Mouse (Mus musculus) left cerebral cortex, adult 2 months (tissue): ENCODE results near the gene Rbm33. TPM values are rescaled to one million over a fixed set of nuclear protein-coding genes. Genes with fewer than 3 reads are reported as not detected.

Experiments used
- DNase-seq, 2 experiments: peaks; one replicate each; pipeline ENCODE4 v3.0.0; 2021 to 2022; ENCODE audit warnings: low spot score in 2 of 2, mixed read lengths in 1 of 2; ENCODE audit errors: extremely low spot score in 1 of 2
- H3K27ac ChIP-seq: fragments of 200-600 bp; 2 replicates; pipeline ENCODE4 v1.8.1; 2022
- H3K4me3 ChIP-seq: fragments of 200-600 bp; 2 replicates; pipeline ENCODE4 v1.8.1; 2022
- CTCF ChIP-seq: fragments of 200-600 bp; IDR thresholded peaks from 2 replicates; pipeline ENCODE4 v1.8.1; 2022; ENCODE audit warnings: antibody characterized with exemption, mild to moderate bottlenecking, moderate library complexity
- intact Hi-C: fragments of 180-260 bp; cut with DNase I; formaldehyde crosslinking; loops from one replicate; pipeline ENCODE4 v1.15.1; 2025
- total RNA-seq, 2 experiments: library from RNA; stranded (reverse); gene quantifications; 2 replicates each; pipeline ENCODE4 v1.2.3; 2021

Rbm33 gene
- total RNA-seq, 2 experiments from 2014 or later = 72.1 to 75.2 TPM

DNA sequence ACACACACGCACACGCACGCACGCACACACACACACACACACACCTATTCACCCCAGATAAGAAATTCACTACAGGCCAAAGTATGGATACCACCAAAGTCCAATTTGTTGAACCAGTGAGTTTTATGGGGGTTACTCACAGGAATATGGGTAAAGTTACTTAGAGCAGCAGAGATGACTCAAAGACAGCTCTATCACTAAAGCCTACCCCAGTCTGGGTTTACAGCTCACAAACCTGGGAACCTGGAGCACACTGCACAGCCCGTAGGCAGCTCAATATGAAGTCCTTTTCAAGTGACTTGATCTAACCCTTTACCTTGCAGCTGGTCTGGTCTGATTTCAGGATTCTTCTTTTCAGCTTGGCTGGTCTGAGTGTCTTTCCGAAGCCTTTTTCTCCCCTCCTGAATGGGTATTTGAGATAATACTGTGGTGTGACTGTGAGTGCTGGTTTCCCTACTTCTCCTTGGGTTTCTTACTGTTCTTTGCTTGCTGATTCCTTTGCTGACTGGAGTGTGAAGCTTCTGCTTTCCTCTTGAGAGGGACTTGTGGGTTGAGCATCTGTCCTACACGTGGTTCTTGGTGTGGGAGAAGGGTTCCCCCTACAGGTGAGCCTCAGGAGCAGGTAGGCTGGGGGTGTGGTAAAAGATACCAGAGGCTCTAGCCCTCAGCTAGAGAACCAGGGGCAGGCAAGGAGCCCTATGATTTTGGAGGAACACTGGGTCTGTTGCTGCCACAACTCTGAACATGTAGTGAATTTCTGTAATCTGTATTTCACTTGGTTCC, 12.3 kb downstream of the Rbm33 start:
- Histone ChIP-seq H3K27ac (no peak overlapping the region), H3K4me3 (no peak overlapping the region)
- TF ChIP-seq CTCF = peak; percentile 39
- intact Hi-C loops = no loop called here
- DNase-seq = no peak

DNA sequence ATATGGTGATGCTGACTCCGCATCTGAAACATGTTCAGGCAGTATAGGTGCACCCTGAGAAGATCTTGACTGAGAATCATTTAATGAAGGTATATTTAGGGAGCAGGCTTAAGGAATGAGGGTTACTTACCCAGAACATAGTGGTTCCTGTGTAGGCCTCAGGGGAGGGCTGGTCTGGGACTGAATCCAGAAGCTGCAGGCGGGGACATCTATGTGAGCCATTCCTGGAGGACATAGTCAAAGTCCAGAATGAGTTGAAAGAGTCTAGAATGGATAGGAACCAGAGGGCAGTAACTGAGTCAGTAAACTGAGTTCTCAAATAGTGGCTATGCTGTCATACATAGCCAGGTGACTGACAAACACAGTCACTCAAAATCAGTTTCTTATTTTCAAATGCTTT, 16.8 kb downstream of the Rbm33 start:
- intact Hi-C loops = no loop called here
- TF ChIP-seq CTCF = no peak
- Histone ChIP-seq H3K27ac (no peak overlapping the region), H3K4me3 (no peak overlapping the region)
- DNase-seq = no peak

DNA sequence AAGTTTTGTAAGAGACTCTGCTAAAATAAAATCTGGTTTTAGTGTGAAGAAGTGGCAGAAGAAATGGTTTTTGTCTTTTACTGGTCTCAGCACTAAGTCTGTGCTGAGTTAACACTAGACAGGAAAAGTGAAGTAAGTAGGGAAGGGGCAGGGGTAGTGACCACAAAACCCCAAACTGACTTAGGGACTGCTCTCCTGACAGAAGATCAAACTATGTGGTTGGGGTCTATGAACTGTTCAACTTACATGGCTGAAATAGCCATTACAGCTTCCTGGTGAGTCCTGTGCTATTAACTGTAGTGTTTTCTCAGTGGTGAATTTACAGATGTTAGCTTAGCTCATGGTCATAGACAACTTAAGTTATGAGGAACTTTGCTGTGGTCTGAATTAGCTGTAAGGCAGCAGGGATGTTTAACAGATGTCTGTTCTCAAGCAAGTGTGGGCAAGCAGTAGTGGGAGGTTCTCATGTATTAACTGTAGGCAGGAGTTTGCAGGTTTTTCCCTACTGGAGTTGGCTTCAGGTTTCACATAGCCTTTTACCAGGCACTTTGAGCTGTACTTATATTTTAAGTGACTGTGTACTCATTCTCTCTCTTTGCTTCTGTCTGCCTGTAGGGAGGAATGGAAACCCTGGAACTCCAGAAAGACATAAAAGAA, 35.1 kb downstream of the Rbm33 start:
- DNase-seq = no peak
- intact Hi-C loops = no loop called here

DNA sequence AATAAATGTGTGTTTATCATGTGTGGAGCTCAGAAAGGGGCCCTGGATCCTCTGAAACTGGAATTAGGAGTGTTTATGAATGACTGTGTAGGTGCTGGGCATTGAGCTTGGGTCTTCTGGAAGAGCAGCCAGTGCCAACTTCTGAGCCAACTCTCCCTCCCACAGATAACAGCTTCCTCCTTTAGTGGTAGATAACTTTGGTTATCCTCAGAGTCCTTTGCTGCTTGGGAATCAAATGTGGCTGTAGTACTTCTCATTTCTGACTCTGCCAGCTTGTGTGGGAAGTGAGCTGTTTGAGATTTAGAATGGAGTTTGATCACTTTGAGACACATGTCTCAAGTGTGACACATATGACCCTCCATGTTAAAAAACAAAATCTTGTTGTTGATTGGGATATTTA, 38.7 kb downstream of the Rbm33 start:
- TF ChIP-seq CTCF = no peak
- DNase-seq = no peak
- intact Hi-C loops = no loop called here
- Histone ChIP-seq H3K27ac (no peak overlapping the region), H3K4me3 (no peak overlapping the region)

More for the DNA sequence above, 35.1 kb downstream of the Rbm33 start:
- TF ChIP-seq CTCF = no peak
- H3K4me3 ChIP-seq = no peak overlapping the region
- H3K27ac ChIP-seq = no peak overlapping the region

DNA sequence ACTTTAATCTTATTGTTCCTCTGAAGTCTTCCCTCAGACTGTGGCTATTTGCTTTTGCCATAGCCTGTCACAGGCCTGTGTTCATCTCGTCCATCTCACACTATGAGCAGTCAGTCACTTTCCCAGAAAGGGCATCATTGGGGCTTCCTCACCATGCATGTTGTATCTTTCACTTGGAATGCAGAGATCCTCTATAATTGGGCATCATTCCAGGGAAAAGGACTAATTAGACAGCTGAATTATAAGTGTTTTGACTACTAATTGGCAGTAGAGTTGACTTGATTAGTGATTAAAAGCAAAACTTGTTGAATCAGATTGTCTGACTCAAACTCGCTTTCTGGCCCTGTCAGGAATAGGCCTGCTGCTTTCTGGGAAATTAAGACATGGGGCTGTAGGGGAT, 43.8 kb downstream of the Rbm33 start:
- no peak for TF ChIP-seq CTCF
- H3K4me3 ChIP-seq = no peak overlapping the region
- H3K27ac ChIP-seq = no peak overlapping the region
- DNase-seq = no peak
- intact Hi-C loops = no loop called here

DNA sequence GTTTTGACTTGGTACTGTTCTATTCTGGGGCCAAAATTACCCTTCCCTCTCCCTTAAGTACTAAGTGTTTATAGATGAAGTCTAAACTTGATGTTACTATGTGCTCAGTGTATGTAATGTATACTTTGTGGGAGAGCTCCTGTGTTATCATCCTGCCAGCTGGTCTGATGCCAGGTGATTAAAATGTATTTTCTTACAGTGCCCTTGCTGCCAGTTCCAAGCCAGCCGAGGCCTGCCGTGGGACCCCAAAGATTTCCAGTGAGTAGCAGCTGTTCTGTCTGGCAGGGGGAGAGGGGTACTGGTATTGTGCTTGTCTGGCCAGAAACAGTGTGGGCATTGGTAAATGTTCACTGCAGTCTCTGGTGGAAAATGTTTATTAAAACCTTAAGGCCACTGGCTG, 51.1 kb downstream of the Rbm33 start:
- Histone ChIP-seq H3K4me3 (no peak overlapping the region), H3K27ac (no peak overlapping the region)
- no peak for TF ChIP-seq CTCF
- intact Hi-C loops = no loop called here
- no peak for DNase-seq

DNA sequence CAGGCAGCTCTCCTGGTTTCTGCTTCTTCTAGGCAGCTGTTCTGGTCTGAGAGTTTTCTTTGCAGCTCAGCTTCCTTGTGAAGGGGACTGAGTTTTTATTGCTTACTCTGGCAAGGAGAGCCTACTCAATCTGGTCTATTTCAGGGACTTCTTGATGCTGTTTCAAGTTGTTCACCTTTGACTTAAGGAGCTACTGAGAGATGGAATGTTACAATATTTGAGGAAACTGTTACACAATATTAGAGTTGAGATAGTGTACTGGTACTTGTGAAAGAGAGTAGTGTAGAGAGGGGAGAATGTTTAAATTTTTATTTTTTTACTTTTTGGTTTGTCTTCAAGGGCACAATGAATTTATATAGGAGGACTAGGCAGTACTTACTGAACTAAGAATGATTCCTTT, 53.9 kb downstream of the Rbm33 start:
- H3K4me3 ChIP-seq = no peak overlapping the region
- intact Hi-C loops = no loop called here
- DNase-seq = no peak
- TF ChIP-seq CTCF = no peak
- H3K27ac ChIP-seq = no peak overlapping the region

DNA sequence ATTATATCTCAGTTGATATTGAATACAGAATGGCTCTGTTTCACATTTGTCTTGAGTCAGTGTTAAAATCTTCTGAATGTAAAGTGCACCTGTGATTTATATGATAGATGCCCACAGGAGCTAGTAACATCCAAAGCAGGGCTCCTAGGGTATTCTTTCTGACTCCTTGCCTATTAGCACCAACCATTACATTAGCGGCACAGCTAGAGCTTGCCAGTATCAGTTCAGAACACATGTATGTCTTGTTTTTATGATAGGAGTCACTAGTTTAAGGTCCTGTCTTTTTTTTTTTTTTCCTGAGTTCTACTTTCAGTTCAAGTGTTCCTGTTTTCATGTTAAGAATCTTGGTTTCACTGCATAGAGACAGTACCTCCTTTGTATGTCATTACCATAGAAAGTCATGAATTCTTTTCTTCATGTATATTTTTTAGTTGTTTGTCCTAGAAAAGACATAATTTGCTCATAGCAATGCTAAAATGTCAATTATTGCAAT, 55.3 kb downstream of the Rbm33 start:
- intact Hi-C loops = no loop called here
- H3K27ac ChIP-seq = no peak overlapping the region
- no peak for DNase-seq
- no peak overlapping the region for H3K4me3 ChIP-seq
- TF ChIP-seq CTCF = no peak

DNA sequence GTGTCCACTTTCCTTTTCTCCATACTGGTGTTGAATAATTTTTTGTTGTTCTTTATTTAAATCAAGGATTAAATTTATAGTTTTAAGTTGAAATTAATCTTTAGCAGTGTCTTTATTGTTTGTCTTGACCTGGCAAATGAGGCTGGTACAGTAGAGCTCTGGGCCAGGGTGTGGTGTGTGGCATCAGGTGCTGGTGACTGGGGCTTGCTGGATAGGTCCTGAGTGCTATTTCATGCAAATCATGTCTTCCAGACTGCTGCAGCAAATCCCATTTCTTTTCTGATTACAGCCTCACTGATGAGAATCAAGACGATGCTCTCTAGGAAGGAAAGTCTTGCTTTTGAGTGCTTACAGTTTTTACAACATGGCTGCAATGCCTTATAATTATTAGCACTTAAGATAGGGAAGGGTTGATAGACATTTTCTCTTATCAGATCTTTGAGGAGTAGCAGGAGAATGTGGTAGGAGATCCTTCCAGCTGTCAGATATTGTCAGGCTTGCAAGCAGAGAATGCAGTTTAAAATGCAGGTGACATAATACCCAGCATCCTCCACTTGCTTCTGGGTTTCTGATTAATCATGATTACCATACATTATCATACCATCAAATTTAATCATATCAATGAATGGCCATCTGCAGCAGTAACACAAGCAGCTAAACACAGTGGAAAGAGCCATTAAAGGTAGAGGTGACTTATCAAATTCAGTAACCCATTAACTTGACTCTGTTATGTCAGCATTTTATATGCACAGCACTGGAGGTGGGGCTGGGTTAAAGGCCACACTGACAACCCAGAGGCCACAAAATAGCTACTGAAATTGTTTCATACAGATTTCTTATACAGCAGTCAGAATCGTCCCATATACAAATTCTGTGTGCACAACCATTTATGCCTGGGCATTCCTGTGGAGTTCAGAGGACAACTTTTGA, 56.8 kb downstream of the Rbm33 start:
- H3K4me3 ChIP-seq = no peak overlapping the region
- DNase-seq = no peak
- H3K27ac ChIP-seq = no peak overlapping the region
- no peak for TF ChIP-seq CTCF
- intact Hi-C loops = no loop called here

DNA sequence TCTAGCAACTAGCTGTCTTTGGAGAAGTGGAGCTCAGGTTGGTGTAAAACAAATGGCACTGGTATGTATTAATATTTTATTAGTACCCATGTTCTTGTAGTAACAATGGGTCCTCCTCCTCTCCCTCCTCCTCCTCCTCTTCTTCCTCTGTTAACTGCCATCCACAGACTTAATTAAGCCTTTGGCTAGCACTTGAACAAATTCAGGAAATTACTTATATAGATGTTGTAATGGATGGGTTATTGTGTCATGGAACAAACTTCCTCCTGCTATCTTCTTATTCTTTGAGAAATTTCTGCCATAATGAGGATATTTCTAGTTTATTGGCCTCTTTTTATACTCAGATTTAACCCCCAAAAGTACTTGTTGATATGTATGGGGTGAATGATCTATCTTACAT, 60.4 kb downstream of the Rbm33 start:
- intact Hi-C loops = no loop called here
- no peak for TF ChIP-seq CTCF
- Histone ChIP-seq H3K4me3 (no peak overlapping the region), H3K27ac (no peak overlapping the region)
- DNase-seq = no peak

DNA sequence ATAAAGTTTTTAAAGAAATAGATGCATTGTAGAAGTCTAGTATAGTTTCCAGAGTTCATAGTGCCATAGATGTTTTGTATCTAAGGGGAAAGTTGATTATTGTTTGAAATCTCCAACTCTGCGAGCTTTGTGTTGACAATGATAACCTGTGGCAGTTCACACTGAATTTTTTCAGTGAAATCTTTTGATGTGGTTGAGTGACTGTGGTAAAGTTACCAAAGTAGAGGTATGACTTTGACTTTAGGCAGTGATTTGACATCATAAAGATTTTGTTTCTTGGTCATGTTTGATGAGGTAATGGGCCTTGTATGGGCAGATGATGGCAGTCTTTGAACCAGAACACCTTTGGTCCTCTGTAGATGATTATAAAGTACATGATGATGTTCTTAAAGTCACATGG, 65.4 kb downstream of the Rbm33 start:
- Histone ChIP-seq H3K27ac (no peak overlapping the region), H3K4me3 (no peak overlapping the region)
- no peak for DNase-seq
- no peak for TF ChIP-seq CTCF
- intact Hi-C loops = loop anchor here (10.0 kb wide), 1 partner anchor 387 kb away; no protein-coding TSS in a partner anchor

DNA sequence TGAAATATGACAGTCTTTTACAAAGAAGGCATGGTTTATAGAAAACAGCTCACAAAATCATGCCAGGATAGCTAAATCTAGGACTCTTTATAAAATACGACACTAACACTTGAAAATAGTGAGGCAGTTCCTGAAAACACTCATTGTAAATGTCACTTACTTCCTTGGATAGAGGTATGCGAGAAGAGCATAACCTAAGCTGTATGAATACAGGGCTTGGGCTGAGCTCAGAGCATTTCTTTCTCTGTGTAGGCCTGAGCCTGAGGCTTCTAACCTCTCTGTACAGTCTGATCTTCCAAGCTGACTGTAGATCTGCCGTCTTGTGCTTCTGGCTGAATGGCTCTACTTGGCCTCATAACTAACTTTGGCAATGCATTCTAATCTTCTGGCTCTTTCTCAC, 69.9 kb downstream of the Rbm33 start:
- intact Hi-C loops = loop anchor here (2.0 to 10.0 kb wide), 2 partner anchors 92 to 392 kb away; no protein-coding TSS in a partner anchor
- H3K4me3 ChIP-seq = no peak overlapping the region
- H3K27ac ChIP-seq = no peak overlapping the region
- DNase-seq = no peak
- TF ChIP-seq CTCF = no peak
